Mouse (Mus musculus) liver, adult 2 months (tissue): ENCODE measurements around the gene 1110051M20Rik.

Experiments used
- CTCF ChIP-seq: fragments of 200-500 bp; IDR thresholded peaks from 2 replicates; pipeline ENCODE4 v1.5.1; 2011; ENCODE audit warnings: low read depth, low read length, control low read depth
- POLR2A ChIP-seq: fragments of 200-500 bp; IDR thresholded peaks from 2 replicates; pipeline ENCODE4 v1.6.1; 2011; ENCODE audit warnings: low read length, control low read depth; ENCODE audit not compliant: insufficient read depth; ENCODE audit errors: extremely low read depth

DNA sequence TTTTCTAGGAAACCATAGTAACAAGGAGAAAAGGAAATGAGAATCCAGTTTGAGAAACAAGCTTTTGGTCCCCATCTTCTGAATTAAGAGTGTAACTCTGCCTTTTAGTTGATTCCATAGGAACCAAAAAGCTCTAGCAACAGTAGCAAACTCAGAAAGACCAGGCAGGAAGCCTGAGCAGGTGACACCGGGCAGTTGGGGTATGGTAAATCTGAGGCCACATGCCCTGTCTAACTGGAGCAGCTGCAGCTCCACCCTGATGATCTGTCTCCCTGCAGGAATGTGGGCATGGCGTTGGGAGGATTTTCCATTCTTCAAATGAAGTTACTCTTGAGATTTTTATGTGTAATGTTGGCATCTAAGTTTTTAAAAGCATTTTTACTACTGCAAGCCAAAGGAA lies 74.2 kb downstream of the 1110051M20Rik start:
- no peak for TF ChIP-seq CTCF
- no peak for TF ChIP-seq POLR2A
